Mouse (Mus musculus) testis, adult 2 months (tissue): ENCODE measurements around the gene Plin5.

ENCODE experiments used
- CTCF ChIP-seq: fragments of 200-500 bp; IDR thresholded peaks from 2 replicates; pipeline ENCODE4 v1.5.1; 2012; ENCODE audit warnings: low read depth, mild to moderate bottlenecking, inconsistent platforms, low read length, moderate library complexity; ENCODE audit not compliant: control insufficient read depth, insufficient read depth, insufficient replicate concordance
- POLR2A ChIP-seq: fragments of 200-500 bp; IDR thresholded peaks from 2 replicates; pipeline ENCODE4 v1.6.1; 2012; ENCODE audit warnings: low read depth, mild to moderate bottlenecking, inconsistent platforms, low read length, moderate library complexity; ENCODE audit not compliant: control insufficient read depth

- no peak for TF ChIP-seq POLR2A
- TF ChIP-seq CTCF = no peak
These were observed 20.6 kb upstream of the Plin5 start for GRCm38 (mm10) chr17:56137839-56138613.
